ENCODE assay signal across 9 mouse cellular contexts in the genomic region with DNA sequence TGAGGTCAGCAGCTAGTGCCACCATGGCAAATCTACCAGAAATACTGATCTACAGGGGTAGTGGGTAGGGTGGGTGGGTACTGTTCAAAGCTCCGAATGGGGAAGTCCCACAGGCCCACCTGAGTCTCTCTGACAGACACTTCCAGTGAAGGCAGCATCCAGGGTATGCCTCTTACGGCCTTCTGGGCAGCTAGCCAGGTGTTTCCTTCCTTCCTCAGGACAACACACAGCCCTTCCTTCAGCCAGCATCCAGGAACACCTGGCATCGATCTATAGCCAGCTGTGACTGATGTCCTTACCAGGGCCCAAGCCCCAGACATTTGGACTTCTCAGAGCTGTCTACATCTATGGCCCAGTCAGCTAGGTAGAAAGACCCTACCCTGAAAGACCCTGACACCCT. TPM values are rescaled to one million over a fixed set of nuclear protein-coding genes. Genes with fewer than 3 reads are reported as not detected.
DNase-seq lines count a peak whose midpoint lies in the region; ATAC-seq lines count a peak whose summit lies in the region.
"Had no signal": no experiment of that assay in that cellular context is flagged by ENCODE, and none has a peak within 500 bp of the region (broad histone marks: within the 10 kb centered on the region; RNA-seq: fewer than 3 reads in every experiment).

No protein-coding gene starts in this region.

- H3K36me3 ChIP-seq in limb, embryonic 10.5 days, result peaks cover 54% of the 10 kb centered on the region
- H3K36me3 ChIP-seq in hindbrain, embryonic 12.5 days, result peaks cover 36% of the 10 kb centered on the region

- H3K9ac ChIP-seq in hindbrain, embryonic 12.5 days, result no peak overlapping the region
- H3K9ac ChIP-seq: embryonic facial prominence, embryonic 15.5 days; midbrain, embryonic 12.5 days had no signal

- H3K9me3 ChIP-seq in limb, embryonic 10.5 days (replicated peaks), result no peaks in the 10 kb centered on the region
- no peaks in the 10 kb centered on the region for H3K9me3 ChIP-seq in hindbrain, embryonic 12.5 days (replicated peaks)
- H3K9me3 ChIP-seq: embryonic facial prominence, embryonic 15.5 days; midbrain, embryonic 12.5 days had no signal

- no peak overlapping the region for H3K4me3 ChIP-seq in limb, embryonic 10.5 days
- no peak overlapping the region for H3K4me3 ChIP-seq in hindbrain, embryonic 12.5 days
- H3K4me3 ChIP-seq: embryonic facial prominence, embryonic 15.5 days; midbrain, embryonic 12.5 days had no signal

- ATAC-seq in hindbrain, embryonic 12.5 days (ENCODE audit: low FRiP score), result no peak

- H3K4me2 ChIP-seq in hindbrain, embryonic 12.5 days (replicated peaks), result no peak overlapping the region
- H3K4me2 ChIP-seq: embryonic facial prominence, embryonic 15.5 days; midbrain, embryonic 12.5 days had no signal

- DNase-seq in layer of hippocampus, adult 9-11 months, result peak; percentile 15
- DNase-seq in layer of hippocampus, adult 9-10 months (ENCODE audit: low spot score), result no peak
- peak; percentile 37 for DNase-seq in adrenal gland, postnatal 25 days
- peak; percentile 28 for DNase-seq in cerebellum, adult 8-10 months
- peak; percentile 23 for DNase-seq in limb, embryonic 10.5 days (ENCODE audit: low spot score)
- DNase-seq in yolk sac, embryonic 10.5 days (ENCODE audit: low spot score), result no peak

- H3K27me3 ChIP-seq in limb, embryonic 10.5 days (ENCODE audit: low read depth, poor library complexity, severe bottlenecking), result peaks cover 10% of the 10 kb centered on the region
- no peaks in the 10 kb centered on the region for H3K27me3 ChIP-seq in hindbrain, embryonic 12.5 days
- H3K27me3 ChIP-seq: embryonic facial prominence, embryonic 15.5 days; midbrain, embryonic 12.5 days had no signal

- H3K27ac ChIP-seq in limb, embryonic 10.5 days, result no peak overlapping the region
- H3K27ac ChIP-seq in hindbrain, embryonic 12.5 days, result no peak overlapping the region
- H3K27ac ChIP-seq: embryonic facial prominence, embryonic 15.5 days; midbrain, embryonic 12.5 days had no signal

- WGBS in limb, embryonic 10.5 days, result 89% methylated on average over 3 of the region's 3 CpGs
- WGBS in hindbrain, embryonic 12.5 days, result 84% methylated on average over 3 of the region's 3 CpGs

- H3K4me1 ChIP-seq in limb, embryonic 10.5 days, result peaks cover 33% of the 10 kb centered on the region
- H3K4me1 ChIP-seq in hindbrain, embryonic 12.5 days, result peaks cover 33% of the 10 kb centered on the region

RNA-seq across cellular contexts. Expression of a gene that starts 5.0 kb away (rescaled TPM):
- total RNA-seq in adrenal gland, postnatal 25 days (2021), result 144 and 161 TPM in 2 replicates
- polyA plus RNA-seq in limb, embryonic 10.5 days (2016; fragmentation: Nextera tagmentation; extraction: Ambion mirVana), result 13.2 and 25.3 TPM in 2 replicates
- polyA plus RNA-seq in hindbrain, embryonic 12.5 days (2016; fragmentation: Nextera tagmentation; extraction: Ambion mirVana), result 33.2 and 36.5 TPM in 2 replicates

RNA-seq across cellular contexts. Expression of a gene that starts 13.2 kb away (rescaled TPM):
- 10.1 and 12.5 TPM in 2 replicates for total RNA-seq in adrenal gland, postnatal 25 days (2021)
- 56.7 and 58.0 TPM in 2 replicates for polyA plus RNA-seq in limb, embryonic 10.5 days (2016; fragmentation: Nextera tagmentation; extraction: Ambion mirVana)
- polyA plus RNA-seq in hindbrain, embryonic 12.5 days (2016; fragmentation: Nextera tagmentation; extraction: Ambion mirVana), result 33.5 and 33.8 TPM in 2 replicates

RNA-seq across cellular contexts. Expression of a gene that starts 13.2 kb away (rescaled TPM):
- total RNA-seq in adrenal gland, postnatal 25 days (2021), result 9.4 and 13.0 TPM in 2 replicates
- 0.59 and 0.63 TPM in 2 replicates for polyA plus RNA-seq in limb, embryonic 10.5 days (2016; fragmentation: Nextera tagmentation; extraction: Ambion mirVana)
- 0.41 and 0.51 TPM in 2 replicates for polyA plus RNA-seq in hindbrain, embryonic 12.5 days (2016; fragmentation: Nextera tagmentation; extraction: Ambion mirVana)

Comparison
In these comparisons a context has a peak if more than half of its experiments do, and no peak if none do; other contexts are left out.
1. DNase-seq: peak in layer of hippocampus, adult 9-11 months (single experiment), adrenal gland, postnatal 25 days (single experiment), cerebellum, adult 8-10 months (single experiment) and limb, embryonic 10.5 days (single experiment); none in layer of hippocampus, adult 9-10 months (single experiment) and yolk sac, embryonic 10.5 days (single experiment).